10 mouse cellular contexts compared by ENCODE assay signal in the genomic region with DNA sequence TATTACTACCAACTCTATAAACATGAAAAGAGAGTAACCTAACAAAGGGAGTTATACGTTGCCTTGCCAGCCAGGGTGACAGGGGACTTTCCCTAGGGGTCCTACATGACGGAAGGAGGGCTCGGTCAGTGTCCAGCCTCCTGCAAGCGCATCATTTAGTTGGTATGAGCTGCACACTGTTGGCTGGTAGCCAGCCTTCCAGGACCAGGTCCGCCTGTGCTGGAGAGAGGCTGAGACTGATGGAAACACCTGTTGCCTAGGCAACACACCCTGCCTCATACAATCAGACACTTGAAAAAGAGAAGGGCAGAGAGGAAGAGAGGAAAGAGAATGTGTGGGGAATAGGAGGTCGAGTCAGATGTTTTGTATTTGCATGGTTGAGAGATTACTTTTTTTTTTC.
DNase-seq lines count a peak whose midpoint lies in the region; ATAC-seq and TF ChIP-seq lines count a peak whose summit lies in the region.
"Had no signal": no experiment of that assay in that cellular context is flagged by ENCODE, and none has a peak within 500 bp of the region (broad histone marks: within the 10 kb centered on the region; RNA-seq: fewer than 3 reads in every experiment).

No protein-coding gene starts in this region.

- no peak for TF ChIP-seq CTCF in intestine, postnatal 0 days (IDR thresholded peaks at IDR 0.05; ENCODE audit: low read depth)

- H3K27me3 ChIP-seq in intestine, embryonic 14.5 days (replicated peaks; ENCODE audit: control insufficient read depth, insufficient read depth, low read length) = no peaks in the 10 kb centered on the region
- no peaks in the 10 kb centered on the region for H3K27me3 ChIP-seq in intestine, postnatal 0 days (replicated peaks; ENCODE audit: control insufficient read depth, insufficient read depth, low read length)
- no peaks in the 10 kb centered on the region for H3K27me3 ChIP-seq in hindbrain, embryonic 14.5 days (ENCODE audit: control insufficient read depth, insufficient read depth, low read length)
- 0 out of 2 replicates have a peak, but pooled peaks cover 3% of the 10 kb centered on the region for H3K27me3 ChIP-seq in neural tube, embryonic 12.5 days (replicated peaks)

- peak; percentile 69 for DNase-seq in intestine, embryonic 14.5 days (ENCODE audit: low spot score)
- DNase-seq in brain, embryonic 18.5 days (ENCODE audit: low read depth, low spot score) = peak; percentile 42
- DNase-seq in hindbrain, embryonic 14.5 days (ENCODE audit: low spot score) = peak; percentile 71
- no peak for DNase-seq in gastrocnemius, adult 8-10 months (ENCODE audit: low spot score in 2 of 2)
- no peak for DNase-seq in lung, postnatal 10 days
- DNase-seq: kidney, postnatal 10 days; thymus, postnatal 36 days had no signal

- H3K9ac ChIP-seq in intestine, embryonic 14.5 days (ENCODE audit: low read length) = no peak overlapping the region
- no peak overlapping the region for H3K9ac ChIP-seq in intestine, postnatal 0 days (ENCODE audit: low read depth, low read length)
- no peak overlapping the region for H3K9ac ChIP-seq in hindbrain, embryonic 14.5 days
- no peak overlapping the region for H3K9ac ChIP-seq in neural tube, embryonic 12.5 days

- WGBS in intestine, embryonic 14.5 days = 17% methylated on average over 6 of the region's 6 CpGs
- WGBS in intestine, postnatal 0 days = 40% methylated on average over 6 of the region's 6 CpGs
- 18% methylated on average over 6 of the region's 6 CpGs for WGBS in hindbrain, embryonic 14.5 days
- WGBS in neural tube, embryonic 12.5 days = 19% methylated on average over 6 of the region's 6 CpGs

- no peak overlapping the region for H3K4me3 ChIP-seq in intestine, embryonic 14.5 days (ENCODE audit: low read depth, low read length)
- H3K4me3 ChIP-seq in intestine, postnatal 0 days (ENCODE audit: low read depth, low read length) = no peak overlapping the region
- no peak overlapping the region for H3K4me3 ChIP-seq in hindbrain, embryonic 14.5 days (replicated peaks; ENCODE audit: low read length)
- H3K4me3 ChIP-seq in neural tube, embryonic 12.5 days = no peak overlapping the region

- no peaks in the 10 kb centered on the region for H3K9me3 ChIP-seq in intestine, embryonic 14.5 days (ENCODE audit: control insufficient read depth, low read length)
- no peaks in the 10 kb centered on the region for H3K9me3 ChIP-seq in intestine, postnatal 0 days (ENCODE audit: control insufficient read depth)
- no peaks in the 10 kb centered on the region for H3K9me3 ChIP-seq in hindbrain, embryonic 14.5 days (ENCODE audit: control insufficient read depth, low read length)
- H3K9me3 ChIP-seq in neural tube, embryonic 12.5 days = no peaks in the 10 kb centered on the region

- ATAC-seq in intestine, embryonic 14.5 days (replicated peaks; ENCODE audit: low FRiP score, low TSS enrichment, low read depth) = 0 out of 2 replicates have a peak, but pooled peaks have one; percentile 34
- no peak for ATAC-seq in intestine, postnatal 0 days
- ATAC-seq in hindbrain, embryonic 14.5 days (ENCODE audit: low FRiP score) = peak; percentile 76
- ATAC-seq in neural tube, embryonic 12.5 days (ENCODE audit: low FRiP score, low read depth) = peak; percentile 78
- no peak for ATAC-seq in cerebellum, adult (ENCODE audit: insufficient number of reproducible peaks, low FRiP score, low TSS enrichment)

- no peak overlapping the region for H3K27ac ChIP-seq in intestine, embryonic 14.5 days (ENCODE audit: low read depth)
- no peak overlapping the region for H3K27ac ChIP-seq in intestine, postnatal 0 days (ENCODE audit: low read depth, low read length)
- no peak overlapping the region for H3K27ac ChIP-seq in hindbrain, embryonic 14.5 days
- H3K27ac ChIP-seq in neural tube, embryonic 12.5 days = no peak overlapping the region

- H3K4me2 ChIP-seq in intestine, embryonic 14.5 days (ENCODE audit: low read length) = no peak overlapping the region
- no peak overlapping the region for H3K4me2 ChIP-seq in intestine, postnatal 0 days (replicated peaks; ENCODE audit: low read depth)
- H3K4me2 ChIP-seq in hindbrain, embryonic 14.5 days (replicated peaks) = no peak overlapping the region
- no peak overlapping the region for H3K4me2 ChIP-seq in neural tube, embryonic 12.5 days (replicated peaks)

- no peaks in the 10 kb centered on the region for H3K36me3 ChIP-seq in intestine, embryonic 14.5 days (ENCODE audit: control insufficient read depth, insufficient read depth, low read length)
- no peaks in the 10 kb centered on the region for H3K36me3 ChIP-seq in intestine, postnatal 0 days (ENCODE audit: control insufficient read depth, insufficient read depth)
- H3K36me3 ChIP-seq in hindbrain, embryonic 14.5 days (replicated peaks; ENCODE audit: control insufficient read depth, insufficient read depth) = no peaks in the 10 kb centered on the region
- H3K36me3 ChIP-seq in neural tube, embryonic 12.5 days = no peaks in the 10 kb centered on the region

- H3K4me1 ChIP-seq in intestine, embryonic 14.5 days (replicated peaks; ENCODE audit: control insufficient read depth, insufficient read depth, low read length) = peaks cover 27% of the 10 kb centered on the region
- 0 out of 2 replicates have a peak, but pooled peaks cover 2% of the 10 kb centered on the region for H3K4me1 ChIP-seq in intestine, postnatal 0 days (replicated peaks; ENCODE audit: control insufficient read depth, insufficient read depth, low read length)
- peaks cover 18% of the 10 kb centered on the region for H3K4me1 ChIP-seq in hindbrain, embryonic 14.5 days (replicated peaks; ENCODE audit: control insufficient read depth, insufficient read depth, low read length)
- H3K4me1 ChIP-seq in neural tube, embryonic 12.5 days = peaks cover 19% of the 10 kb centered on the region

Comparison
In these comparisons a context has a peak if more than half of its experiments do, and no peak if none do; other contexts are left out.
1. ATAC-seq: peak in intestine, embryonic 14.5 days (single experiment), hindbrain, embryonic 14.5 days (single experiment) and neural tube, embryonic 12.5 days (single experiment); none in intestine, postnatal 0 days (single experiment) and cerebellum, adult (single experiment).
2. DNase-seq: peak in intestine, embryonic 14.5 days (single experiment), brain, embryonic 18.5 days (single experiment) and hindbrain, embryonic 14.5 days (single experiment); none in gastrocnemius, adult 8-10 months (0 of 2) and lung, postnatal 10 days (single experiment).